Mouse (Mus musculus) midbrain, embryonic 14.5 days (tissue): ENCODE data around the gene Olfr65. TPM values are rescaled to one million over a fixed set of nuclear protein-coding genes. Genes with fewer than 3 reads are reported as not detected.

Experiments used
- ATAC-seq: fragments of 200-750 bp; cut with Nextera tagmentation; 2 replicates; pipeline ENCODE4 v1.8.0; 2017; ENCODE audit warnings: moderate number of reproducible peaks, moderate library complexity; ENCODE audit not compliant: low FRiP score, low TSS enrichment
- DNase-seq: peaks from one replicate; pipeline ENCODE4 v3.0.0-alpha.2; 2015
- H3K27ac ChIP-seq: fragments of 300-500 bp; sonication (generic); replicated peaks from 2 replicates; pipeline ENCODE4 v1.5.1; 2014; ENCODE audit warnings: mild to moderate bottlenecking, low read depth, low read length, moderate library complexity
- H3K27me3 ChIP-seq: fragments of 300-500 bp; sonication (generic); 2 replicates; pipeline ENCODE4 v1.6.1; 2014; ENCODE audit warnings: low read length, control low read depth, mixed read lengths; ENCODE audit not compliant: control insufficient read depth, insufficient read depth
- H3K36me3 ChIP-seq: fragments of 300-500 bp; sonication (generic); 2 replicates; pipeline ENCODE4 v1.6.1; 2014; ENCODE audit warnings: low read length, control low read depth; ENCODE audit not compliant: control insufficient read depth, insufficient read depth
- H3K4me1 ChIP-seq: fragments of 300-500 bp; sonication (generic); 2 replicates; pipeline ENCODE4 v1.6.1; 2014; ENCODE audit warnings: mild to moderate bottlenecking, antibody characterized with exemption, low read length, control low read depth; ENCODE audit not compliant: control insufficient read depth, insufficient read depth
- H3K4me2 ChIP-seq: fragments of 300-500 bp; sonication (generic); 2 replicates; pipeline ENCODE4 v1.6.1; 2014; ENCODE audit warnings: mild to moderate bottlenecking, low read length, moderate library complexity
- H3K4me3 ChIP-seq: fragments of 300-500 bp; sonication (generic); replicated peaks from 2 replicates; pipeline ENCODE4 v1.5.1; 2014; ENCODE audit warnings: low read depth, low read length
- H3K9ac ChIP-seq: fragments of 300-500 bp; sonication (generic); replicated peaks from 2 replicates; pipeline ENCODE4 v1.6.1; 2014; ENCODE audit warnings: mild to moderate bottlenecking, low read length, moderate library complexity
- H3K9me3 ChIP-seq: fragments of 300-500 bp; sonication (generic); 2 replicates; pipeline ENCODE4 v1.6.1; 2016; ENCODE audit warnings: low read length, control low read depth, mixed read lengths; ENCODE audit not compliant: control insufficient read depth
- polyA plus RNA-seq: library from polyadenylated mRNA; unstranded; fragments of >200 nt; fragmentation: Nextera tagmentation; extraction: Ambion mirVana; gene quantifications from 2 replicates; pipeline ENCODE4 v1.2.1, GENCODE M21; 2014

The Olfr65 gene
- polyA plus RNA-seq, 1 experiment from 2014 or later: not detected

DNA sequence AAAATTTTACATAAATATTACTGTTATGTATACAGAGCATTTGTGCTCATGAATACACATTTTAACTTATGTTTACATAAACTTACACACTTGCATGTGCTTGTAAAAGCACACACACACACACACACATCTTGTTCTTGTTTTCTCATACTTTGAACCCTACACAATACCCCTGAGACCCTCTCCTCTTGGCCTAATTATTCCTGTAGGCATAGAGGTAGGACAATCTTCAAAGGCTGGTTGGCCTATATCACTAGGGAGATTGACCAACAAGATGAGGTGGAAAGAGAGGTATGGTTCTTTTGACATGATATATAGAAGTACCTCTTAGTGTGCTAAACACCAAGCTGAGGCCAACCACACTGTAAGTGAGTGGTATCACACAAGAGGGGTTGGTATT, 40.9 kb downstream of the Olfr65 start, which contains the start of gene Olfr633:
Gene Olfr633, plus strand, starts transcription at position 301 of the 400 bp plus-strand sequence.
- H3K4me1 ChIP-seq: no peaks in the 10 kb centered on the region
- no peak within 1 kb of the TSS for H3K9ac ChIP-seq
- H3K4me3 ChIP-seq: no peak within 1 kb of the TSS
- H3K4me2 ChIP-seq: no peak within 1 kb of the TSS
- H3K36me3 ChIP-seq: no peaks in the 10 kb centered on the region
- H3K27ac ChIP-seq: no peak within 1 kb of the TSS
- H3K9me3 ChIP-seq: no peaks in the 10 kb centered on the region
- no peak for DNase-seq
- no peak for ATAC-seq
- H3K27me3 ChIP-seq: no peaks in the 10 kb centered on the region

Other genes with a start within 250 kb of the Olfr65 start
- gene Olfr623, start 239.8 kb upstream of the Olfr65 start, polyA plus RNA-seq: not detected in 2 replicates
- not detected in 2 replicates for gene Olfr624, start 232.3 kb upstream of the Olfr65 start, polyA plus RNA-seq
- gene Olfr625-ps1, start 220.8 kb upstream of the Olfr65 start, polyA plus RNA-seq: not detected in 2 replicates
- not detected in 2 replicates for gene Olfr243, start 188.8 kb upstream of the Olfr65 start, polyA plus RNA-seq
- gene Olfr628, start 173.1 kb upstream of the Olfr65 start, polyA plus RNA-seq: not detected in 2 replicates
- gene Olfr629, start 158.5 kb upstream of the Olfr65 start, polyA plus RNA-seq: not detected in 2 replicates
- gene Olfr630, start 146.2 kb upstream of the Olfr65 start, polyA plus RNA-seq: not detected in 2 replicates
- gene Olfr69, start 131.9 kb upstream of the Olfr65 start, polyA plus RNA-seq: not detected in 2 replicates
- gene Olfr68, start 123.8 kb upstream of the Olfr65 start, polyA plus RNA-seq: not detected in 2 replicates
- not detected in 2 replicates for gene Olfr67, start 111.7 kb upstream of the Olfr65 start, polyA plus RNA-seq
- 856 and 1,369 TPM in 2 replicates for gene Hbb-bt, start 89.5 kb upstream of the Olfr65 start, polyA plus RNA-seq
- 2,393 and 3,364 TPM in 2 replicates for gene Hbb-bs, start 75.4 kb upstream of the Olfr65 start, polyA plus RNA-seq
- not detected in 2 replicates for gene Hbb-bh2, start 63.0 kb upstream of the Olfr65 start, polyA plus RNA-seq
- 0.78 and 4.0 TPM in 2 replicates for gene Hbb-bh1, start 60.3 kb upstream of the Olfr65 start, polyA plus RNA-seq
- gene Hbb-y, start 50.3 kb upstream of the Olfr65 start, polyA plus RNA-seq: 175 and 602 TPM in 2 replicates
- not detected in 2 replicates for gene Olfr66, start 17.2 kb upstream of the Olfr65 start, polyA plus RNA-seq
- not detected in 2 replicates for gene Olfr64, start 9.0 kb upstream of the Olfr65 start, polyA plus RNA-seq
- gene Olfr631, start 25.3 kb downstream of the Olfr65 start, polyA plus RNA-seq: not detected in 2 replicates
- gene Olfr632, start 30.9 kb downstream of the Olfr65 start, polyA plus RNA-seq: not detected in 2 replicates
- gene Olfr633, start 41.0 kb downstream of the Olfr65 start, polyA plus RNA-seq: not detected in 2 replicates
- not detected in 2 replicates for gene Olfr635, start 67.7 kb downstream of the Olfr65 start, polyA plus RNA-seq
- gene Olfr638, start 95.3 kb downstream of the Olfr65 start, polyA plus RNA-seq: not detected in 2 replicates
- gene Olfr639, start 113.8 kb downstream of the Olfr65 start, polyA plus RNA-seq: not detected in 2 replicates
- not detected in 2 replicates for gene Olfr640, start 122.1 kb downstream of the Olfr65 start, polyA plus RNA-seq
- not detected in 2 replicates for gene Olfr641, start 132.0 kb downstream of the Olfr65 start, polyA plus RNA-seq
- gene Olfr642, start 149.2 kb downstream of the Olfr65 start, polyA plus RNA-seq: not detected in 2 replicates
- not detected in 2 replicates for gene 4930516K23Rik, start 158.0 kb downstream of the Olfr65 start, polyA plus RNA-seq
- gene Olfr644, start 168.4 kb downstream of the Olfr65 start, polyA plus RNA-seq: not detected in 2 replicates
- not detected in 2 replicates for gene Olfr645, start 182.0 kb downstream of the Olfr65 start, polyA plus RNA-seq
- gene Olfr646, start 201.4 kb downstream of the Olfr65 start, polyA plus RNA-seq: not detected in 2 replicates
- gene Ubqln5, start 226.3 kb downstream of the Olfr65 start, polyA plus RNA-seq: not detected in 2 replicates
- not detected in 2 replicates for gene Olfr643, start 233.9 kb downstream of the Olfr65 start, polyA plus RNA-seq
- not detected in 2 replicates for gene Ubqln3, start 239.8 kb downstream of the Olfr65 start, polyA plus RNA-seq
- not detected in 2 replicates for gene Ubqlnl, start 247.1 kb downstream of the Olfr65 start, polyA plus RNA-seq